Mouse (Mus musculus): ENCODE measurements around the gene Exoc2. TPM values are rescaled to one million over a fixed set of nuclear protein-coding genes. Genes with fewer than 3 reads are reported as not detected.

Gene Exoc2
- 12.6 TPM for polyA plus RNA-seq (2012; fragmentation: generic; extraction: Trizol)

GRCm38 (mm10) chr13:30973501-30974246 lies at the start of gene Exoc2, which contains the start of gene Gm5447:
Gene Exoc2 (minus strand): TSS chr13:30974093.
Gene Gm5447 (plus strand): TSS chr13:30974204.
- peak within 1 kb of the TSS; percentile 47 for H3ac ChIP-seq (ENCODE audit: control insufficient read depth, insufficient read length)
- peaks cover 5% of the 10 kb centered on the region for H3K27me3 ChIP-seq (ENCODE audit: control insufficient read depth, insufficient read depth, insufficient read length)
- peak within 1 kb of the TSS; percentile 76 for H3K4me2 ChIP-seq (ENCODE audit: low read depth)
- peak within 1 kb of the TSS; percentile 46 for H3K4me3 ChIP-seq
- peak in 1 of 3 experiments; percentile 28 for TF ChIP-seq MYOD1 (IDR thresholded peaks at IDR 0.05; ENCODE audit: control insufficient read depth in 1 of 3, insufficient read length in 2 of 3, low read depth in 2 of 3)
- TF ChIP-seq MAX (IDR thresholded peaks at IDR 0.05; ENCODE audit: low read depth): no peak
- peak in 2 of 3 experiments; percentile 53 to 55 for TF ChIP-seq MYOG (IDR thresholded peaks at IDR 0.05; ENCODE audit: control insufficient read depth in 1 of 3, insufficient read depth in 1 of 3, insufficient read length in 2 of 3, low read depth in 2 of 3)
- no peak for TF ChIP-seq TCF3 (IDR thresholded peaks at IDR 0.05; ENCODE audit: insufficient read length, low read depth)
- peak; percentile 47 for TF ChIP-seq POLR2AphosphoS2 (IDR thresholded peaks at IDR 0.05; ENCODE audit: insufficient read length, low read depth)
- TF ChIP-seq POLR2A (IDR thresholded peaks at IDR 0.05; ENCODE audit: insufficient read length, low read depth): peak; percentile 73
- TF ChIP-seq SRF (IDR thresholded peaks at IDR 0.05; ENCODE audit: control insufficient read depth, insufficient read length, low read depth): peak; percentile 86
- TF ChIP-seq CEBPB (IDR thresholded peaks at IDR 0.05; ENCODE audit: insufficient read depth, poor library complexity, severe bottlenecking): no peak
- TF ChIP-seq E2F4 (IDR thresholded peaks at IDR 0.05; ENCODE audit: insufficient read depth): no peak
- no peak for TF ChIP-seq USF1 (IDR thresholded peaks at IDR 0.05; ENCODE audit: low read depth)
- no peak for TF ChIP-seq REST (IDR thresholded peaks at IDR 0.05; ENCODE audit: insufficient read depth, insufficient read length)
- TF ChIP-seq TCF12 (IDR thresholded peaks at IDR 0.05; ENCODE audit: insufficient read depth, poor library complexity, severe bottlenecking): no peak
- peaks cover 31% of the 10 kb centered on the region for H3K79me2 ChIP-seq (ENCODE audit: control insufficient read depth, insufficient read depth)
- no peaks in the 10 kb centered on the region for H3K36me3 ChIP-seq (ENCODE audit: control insufficient read depth, insufficient read depth)

DNA sequence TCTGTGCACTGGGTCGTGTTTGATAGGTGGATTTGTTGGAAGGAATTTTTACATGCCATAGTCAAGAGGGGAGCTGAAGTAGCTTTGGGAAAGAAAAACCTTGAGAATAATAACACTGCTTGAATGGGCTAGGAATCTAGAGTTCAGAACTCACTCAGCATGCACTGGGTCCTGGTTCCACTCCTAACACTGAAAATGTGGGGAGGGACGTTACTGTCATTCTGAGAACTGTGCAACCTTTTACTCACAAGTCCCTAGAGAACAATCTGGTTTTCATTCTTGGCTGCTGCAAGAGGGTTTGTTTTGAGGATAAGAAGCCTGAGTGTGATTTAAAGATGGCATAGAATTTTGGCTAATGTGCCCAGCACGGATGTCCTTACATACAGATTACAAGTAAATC lies 49.8 kb upstream of the Exoc2 start:
- Histone ChIP-seq H3K79me2 (ENCODE audit: control insufficient read depth, insufficient read depth) (no peaks in the 10 kb centered on the region), H3ac (ENCODE audit: control insufficient read depth, insufficient read length) (no peak overlapping the region), H3K4me3 (no peak overlapping the region), H3K27me3 (ENCODE audit: control insufficient read depth, insufficient read depth, insufficient read length) (no peaks in the 10 kb centered on the region), H3K4me2 (ENCODE audit: low read depth) (no peak overlapping the region), H3K36me3 (ENCODE audit: control insufficient read depth, insufficient read depth) (no peaks in the 10 kb centered on the region)
- TF ChIP-seq TCF12 (IDR thresholded peaks at IDR 0.05; ENCODE audit: insufficient read depth, poor library complexity, severe bottlenecking) (no peak), USF1 (IDR thresholded peaks at IDR 0.05; ENCODE audit: low read depth) (no peak), CEBPB (IDR thresholded peaks at IDR 0.05; ENCODE audit: insufficient read depth, poor library complexity, severe bottlenecking) (no peak), MYOD1 (IDR thresholded peaks at IDR 0.05; ENCODE audit: control insufficient read depth in 1 of 3, insufficient read length in 2 of 3, low read depth in 2 of 3) (no peak), MAX (IDR thresholded peaks at IDR 0.05; ENCODE audit: low read depth) (no peak), REST (IDR thresholded peaks at IDR 0.05; ENCODE audit: insufficient read depth, insufficient read length) (no peak), POLR2AphosphoS2 (IDR thresholded peaks at IDR 0.05; ENCODE audit: insufficient read length, low read depth) (no peak), E2F4 (IDR thresholded peaks at IDR 0.05; ENCODE audit: insufficient read depth) (no peak), SRF (IDR thresholded peaks at IDR 0.05; ENCODE audit: control insufficient read depth, insufficient read length, low read depth) (no peak), TCF3 (IDR thresholded peaks at IDR 0.05; ENCODE audit: insufficient read length, low read depth) (no peak), MYOG (IDR thresholded peaks at IDR 0.05; ENCODE audit: control insufficient read depth in 1 of 3, insufficient read depth in 1 of 3, insufficient read length in 2 of 3, low read depth in 2 of 3) (no peak), POLR2A (IDR thresholded peaks at IDR 0.05; ENCODE audit: insufficient read length, low read depth) (no peak)

GRCm38 (mm10) chr13:31021927-31022326 lies 48.0 kb upstream of the Exoc2 start:
- no peak overlapping the region for H3K4me2 ChIP-seq (ENCODE audit: low read depth)
- H3K36me3 ChIP-seq (ENCODE audit: control insufficient read depth, insufficient read depth): no peaks in the 10 kb centered on the region
- H3K27me3 ChIP-seq (ENCODE audit: control insufficient read depth, insufficient read depth, insufficient read length): no peaks in the 10 kb centered on the region
- no peak overlapping the region for H3K4me3 ChIP-seq
- H3ac ChIP-seq (ENCODE audit: control insufficient read depth, insufficient read length): no peak overlapping the region
- no peak for TF ChIP-seq SRF (IDR thresholded peaks at IDR 0.05; ENCODE audit: control insufficient read depth, insufficient read length, low read depth)
- no peak for TF ChIP-seq POLR2A (IDR thresholded peaks at IDR 0.05; ENCODE audit: insufficient read length, low read depth)
- TF ChIP-seq MAX (IDR thresholded peaks at IDR 0.05; ENCODE audit: low read depth): no peak
- TF ChIP-seq REST (IDR thresholded peaks at IDR 0.05; ENCODE audit: insufficient read depth, insufficient read length): no peak
- no peak for TF ChIP-seq MYOD1 (IDR thresholded peaks at IDR 0.05; ENCODE audit: control insufficient read depth in 1 of 3, insufficient read length in 2 of 3, low read depth in 2 of 3)
- no peak for TF ChIP-seq TCF3 (IDR thresholded peaks at IDR 0.05; ENCODE audit: insufficient read length, low read depth)
- TF ChIP-seq USF1 (IDR thresholded peaks at IDR 0.05; ENCODE audit: low read depth): no peak
- TF ChIP-seq CEBPB (IDR thresholded peaks at IDR 0.05; ENCODE audit: insufficient read depth, poor library complexity, severe bottlenecking): no peak
- no peak for TF ChIP-seq POLR2AphosphoS2 (IDR thresholded peaks at IDR 0.05; ENCODE audit: insufficient read length, low read depth)
- TF ChIP-seq TCF12 (IDR thresholded peaks at IDR 0.05; ENCODE audit: insufficient read depth, poor library complexity, severe bottlenecking): no peak
- no peak for TF ChIP-seq MYOG (IDR thresholded peaks at IDR 0.05; ENCODE audit: control insufficient read depth in 1 of 3, insufficient read depth in 1 of 3, insufficient read length in 2 of 3, low read depth in 2 of 3)
- TF ChIP-seq E2F4 (IDR thresholded peaks at IDR 0.05; ENCODE audit: insufficient read depth): no peak
- H3K79me2 ChIP-seq (ENCODE audit: control insufficient read depth, insufficient read depth): no peaks in the 10 kb centered on the region

DNA sequence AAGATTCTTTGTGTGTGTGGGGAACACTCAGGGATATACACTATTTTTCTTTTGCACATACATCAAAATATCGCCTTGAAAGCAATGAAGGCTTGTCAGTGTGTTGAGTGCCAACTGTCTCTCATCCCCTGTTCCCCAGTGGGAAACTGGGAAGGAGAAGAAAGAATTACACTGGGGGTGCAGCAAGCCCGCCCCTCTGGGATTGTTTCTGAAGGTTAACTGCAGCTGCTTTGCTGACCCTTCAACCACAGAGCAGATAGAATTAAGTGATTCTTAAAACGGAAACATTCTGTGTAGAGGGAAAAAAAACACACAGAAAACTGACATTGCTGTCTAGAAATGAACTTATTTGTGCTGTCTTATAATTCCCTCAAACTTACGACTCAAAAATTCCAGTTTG lies 47.6 kb upstream of the Exoc2 start:
- H3K4me2 ChIP-seq (ENCODE audit: low read depth): no peak overlapping the region

More for the DNA sequence above, 47.6 kb upstream of the Exoc2 start:
- H3ac ChIP-seq (ENCODE audit: control insufficient read depth, insufficient read length): no peak overlapping the region
- no peaks in the 10 kb centered on the region for H3K27me3 ChIP-seq (ENCODE audit: control insufficient read depth, insufficient read depth, insufficient read length)
- TF ChIP-seq SRF (IDR thresholded peaks at IDR 0.05; ENCODE audit: control insufficient read depth, insufficient read length, low read depth): no peak
- TF ChIP-seq MAX (IDR thresholded peaks at IDR 0.05; ENCODE audit: low read depth): no peak
- no peaks in the 10 kb centered on the region for H3K79me2 ChIP-seq (ENCODE audit: control insufficient read depth, insufficient read depth)
- H3K36me3 ChIP-seq (ENCODE audit: control insufficient read depth, insufficient read depth): no peaks in the 10 kb centered on the region
- H3K4me3 ChIP-seq: no peak overlapping the region
